Mouse (Mus musculus): ENCODE data around the gene Ctla4.

GRCm38 (mm10) chr1:60959246-60959645 lies 72.4 kb downstream of the Ctla4 start:
- TF ChIP-seq POLR2A (IDR thresholded peaks at IDR 0.05; ENCODE audit: low read depth, low read length) (no peak), CTCF (IDR thresholded peaks at IDR 0.05; ENCODE audit: borderline replicate concordance, insufficient read depth, low read length) (no peak)
